Mouse (Mus musculus) left cerebral cortex, adult 11 months (tissue): Measurements from ENCODE around the gene Pde10a.

ENCODE experiments used
- DNase-seq: peaks from one replicate; pipeline ENCODE4 v3.0.0; 2022; ENCODE audit warnings: low spot score

The Pde10a gene

GRCm38 (mm10) chr17:8525225-8525721 lies at the start of gene Pde10a:
TSS of gene Pde10a (plus strand) at chr17:8525372.
- no peak for DNase-seq

GRCm38 (mm10) chr17:8478554-8478953 lies 46.6 kb upstream of the Pde10a start:
- DNase-seq, result no peak

- DNase-seq, result no peak
Observed at GRCm38 (mm10) chr17:8479493-8480128, 45.6 kb upstream of the Pde10a start.

DNA sequence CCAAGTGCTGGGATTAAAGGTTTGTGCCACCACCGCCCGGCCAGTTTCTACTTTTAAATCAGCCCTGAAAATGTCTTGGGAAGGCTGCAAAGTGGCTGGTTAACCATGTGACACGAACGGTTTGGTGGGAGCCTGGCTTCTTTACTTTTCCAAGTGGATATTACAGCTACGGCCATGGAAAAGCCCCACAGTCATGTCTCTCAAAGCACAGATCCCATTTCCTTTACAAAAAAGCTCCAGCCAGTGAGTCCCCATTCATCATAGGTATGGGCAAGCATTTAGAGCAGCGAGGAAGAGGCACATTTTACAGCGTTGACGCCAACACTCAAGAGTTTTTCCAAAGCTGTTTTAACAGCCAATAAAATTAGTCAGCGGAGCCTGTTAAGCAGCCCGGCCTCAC lies 43.4 kb upstream of the Pde10a start:
- DNase-seq, result no peak

DNA sequence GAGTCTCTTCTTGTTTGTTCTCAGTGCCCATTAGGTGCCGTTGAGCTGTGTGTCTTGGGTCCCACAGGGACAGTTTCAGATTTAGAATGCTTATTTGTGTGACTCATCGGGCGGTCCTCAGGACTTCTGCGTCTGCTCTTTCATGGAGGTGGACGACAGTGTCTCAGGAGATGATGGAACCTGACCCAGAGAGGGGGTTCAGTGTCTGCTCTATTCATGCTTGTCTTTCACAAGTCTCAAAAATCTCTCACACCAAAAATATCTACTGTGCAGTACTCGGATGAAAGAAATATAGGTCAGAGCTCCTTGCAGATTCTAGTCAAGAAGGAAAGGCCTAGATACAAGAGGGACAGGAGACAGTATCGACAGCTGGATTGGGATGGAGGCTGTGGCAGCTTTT lies 42.3 kb upstream of the Pde10a start:
- DNase-seq, result no peak

DNA sequence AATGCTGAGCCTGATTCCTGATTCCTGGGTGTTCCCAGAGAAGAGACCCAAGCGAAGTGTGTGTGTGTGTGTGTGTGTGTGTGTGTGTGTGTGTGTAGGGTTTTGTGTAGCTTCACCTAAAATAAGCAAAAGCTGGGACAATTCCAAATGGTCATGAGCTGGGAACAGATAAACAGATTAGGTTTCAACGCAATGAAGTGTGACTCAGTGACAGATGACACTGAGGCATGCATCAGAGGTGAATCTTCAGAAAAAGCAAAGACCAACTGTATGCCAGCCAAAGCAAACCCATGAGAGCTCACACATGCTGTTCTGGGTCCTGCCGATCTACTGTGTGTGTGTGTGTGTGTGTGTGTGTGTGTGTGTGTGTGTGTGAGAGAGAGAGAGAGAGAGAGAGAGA lies 40.9 kb upstream of the Pde10a start:
- DNase-seq, result no peak

DNA sequence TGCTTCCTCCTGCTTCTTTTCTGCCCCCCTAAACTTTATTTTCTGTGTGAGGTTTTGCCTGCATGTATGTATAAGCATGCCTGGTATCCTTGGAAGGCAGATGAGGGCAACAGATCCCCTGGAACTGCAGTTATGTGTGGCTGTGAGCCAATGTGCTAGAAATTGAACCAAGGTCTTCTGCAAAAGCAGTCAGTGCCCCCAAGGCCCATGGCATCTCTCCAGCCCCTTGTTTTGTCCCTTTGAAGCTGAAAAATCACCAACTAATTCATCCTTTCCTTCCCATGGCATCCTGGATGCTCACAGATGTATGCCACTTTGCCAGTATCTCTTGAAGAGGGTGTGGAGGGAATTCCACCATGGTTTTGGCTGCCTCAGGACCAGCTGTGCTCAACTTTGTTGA lies 40.0 kb upstream of the Pde10a start:
- no peak for DNase-seq

GRCm38 (mm10) chr17:8487824-8488223 lies 37.3 kb upstream of the Pde10a start:
- DNase-seq, result peak; percentile 89

- no peak for DNase-seq
Observed at GRCm38 (mm10) chr17:8490971-8491370, 34.2 kb upstream of the Pde10a start.

- DNase-seq, result no peak
Observed at GRCm38 (mm10) chr17:8493461-8493860, 31.7 kb upstream of the Pde10a start.

- no peak for DNase-seq
Observed at GRCm38 (mm10) chr17:8498151-8498550, 27.0 kb upstream of the Pde10a start.

DNA sequence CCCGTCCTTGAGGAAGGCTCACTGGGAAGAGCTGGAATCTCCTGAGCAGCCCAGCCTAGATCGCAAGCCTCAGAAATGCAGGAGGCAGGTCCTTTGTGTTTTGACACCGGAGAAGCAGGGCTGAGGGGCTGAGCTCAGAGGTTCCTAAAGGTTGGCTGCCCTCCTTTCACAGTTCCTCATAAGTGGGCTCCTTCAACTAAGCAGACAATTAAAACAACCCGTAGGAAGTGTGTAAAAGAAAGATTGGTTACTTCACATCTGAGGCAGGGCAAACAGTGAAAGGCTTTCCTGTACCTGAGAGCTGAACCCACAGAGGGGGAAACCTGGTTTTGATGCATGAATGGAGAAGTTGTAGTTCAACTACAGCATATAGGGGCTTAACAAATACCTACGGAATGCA lies 26.5 kb upstream of the Pde10a start:
- DNase-seq, result no peak

DNA sequence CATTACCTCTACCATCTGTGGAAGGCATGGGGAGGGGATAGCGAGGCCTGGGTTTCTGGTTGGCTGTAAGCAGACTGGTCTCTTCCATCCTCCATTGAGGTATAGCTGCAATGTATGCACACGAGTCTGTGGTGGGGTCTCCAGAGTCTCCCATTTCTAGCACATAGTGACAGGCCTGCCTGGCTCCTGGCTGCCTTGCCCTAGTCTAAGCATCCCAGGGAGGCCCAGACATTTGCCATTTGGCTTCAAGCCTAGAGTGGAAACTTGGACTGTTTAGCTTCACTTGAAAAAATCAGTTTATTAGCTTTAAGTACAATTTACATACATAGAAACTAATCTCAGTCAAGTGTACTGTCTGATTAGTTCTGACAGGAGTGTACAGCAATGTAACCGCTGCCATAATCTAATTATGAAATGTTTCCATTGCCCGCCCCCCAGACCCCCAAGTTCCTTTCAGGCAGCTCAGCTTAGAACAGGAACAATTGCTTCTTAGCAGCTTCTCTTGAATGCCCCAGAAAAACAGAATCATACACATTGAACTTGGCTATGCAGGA lies 25.5 kb upstream of the Pde10a start:
- no peak for DNase-seq

GRCm38 (mm10) chr17:8504381-8504780 lies 20.8 kb upstream of the Pde10a start:
- no peak for DNase-seq

DNA sequence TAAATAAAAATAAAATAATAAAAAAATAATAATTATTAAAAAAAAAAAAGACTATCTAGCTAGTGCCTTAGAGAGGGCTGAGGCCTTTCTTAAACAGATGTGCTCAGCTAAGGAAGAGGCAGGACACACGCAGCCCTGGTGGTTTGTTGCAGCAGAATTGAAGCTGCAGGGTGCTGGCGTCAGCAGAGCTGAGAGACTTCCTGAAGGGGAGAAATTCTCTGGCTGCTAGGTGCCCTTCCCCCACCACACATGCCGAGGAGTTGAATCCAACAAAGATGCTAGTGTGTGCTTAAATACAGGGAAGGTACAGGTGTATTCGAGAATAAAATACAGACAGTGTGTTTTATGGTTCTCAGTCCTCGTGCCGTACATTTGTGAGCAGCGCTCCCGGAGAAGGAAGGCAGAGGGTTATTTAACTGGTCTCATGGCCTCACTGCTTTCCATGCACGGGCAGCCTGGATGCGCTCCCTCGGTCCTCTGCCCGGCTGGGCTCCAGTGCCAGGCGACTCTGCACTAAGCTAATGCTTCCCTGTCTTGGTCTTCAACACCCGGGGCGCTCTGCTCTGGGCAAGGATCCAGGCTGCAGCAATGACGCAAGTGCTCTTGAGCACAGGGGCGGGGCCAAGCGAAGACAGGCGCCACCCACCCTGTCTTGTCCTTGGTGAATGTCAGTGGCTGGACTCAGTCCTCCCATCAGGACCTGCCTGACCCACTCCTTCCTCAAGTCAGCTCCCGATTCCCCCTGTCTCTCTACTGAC lies 19.3 kb upstream of the Pde10a start:
- DNase-seq, result peak; percentile 84

GRCm38 (mm10) chr17:8506726-8507125 lies 18.4 kb upstream of the Pde10a start:
- no peak for DNase-seq

DNA sequence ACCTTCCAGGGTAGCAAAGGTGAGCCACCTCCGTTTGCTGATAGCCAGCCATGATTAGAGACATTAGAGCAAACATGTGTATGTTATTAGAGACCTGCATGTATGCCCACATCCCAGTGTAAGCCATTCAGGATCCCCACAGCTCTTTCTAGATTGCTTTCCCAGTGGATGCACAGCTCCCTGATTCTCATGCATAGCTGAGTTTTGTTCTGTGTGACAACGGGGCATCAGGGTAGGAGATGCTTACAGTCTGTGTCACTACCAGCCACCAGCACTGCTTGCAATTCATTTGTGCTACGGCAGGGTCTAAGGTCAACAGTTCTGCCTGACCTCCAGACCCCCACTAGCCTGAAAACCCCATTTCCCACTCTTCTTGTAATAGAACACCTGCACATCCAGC lies 17.5 kb upstream of the Pde10a start:
- no peak for DNase-seq

DNA sequence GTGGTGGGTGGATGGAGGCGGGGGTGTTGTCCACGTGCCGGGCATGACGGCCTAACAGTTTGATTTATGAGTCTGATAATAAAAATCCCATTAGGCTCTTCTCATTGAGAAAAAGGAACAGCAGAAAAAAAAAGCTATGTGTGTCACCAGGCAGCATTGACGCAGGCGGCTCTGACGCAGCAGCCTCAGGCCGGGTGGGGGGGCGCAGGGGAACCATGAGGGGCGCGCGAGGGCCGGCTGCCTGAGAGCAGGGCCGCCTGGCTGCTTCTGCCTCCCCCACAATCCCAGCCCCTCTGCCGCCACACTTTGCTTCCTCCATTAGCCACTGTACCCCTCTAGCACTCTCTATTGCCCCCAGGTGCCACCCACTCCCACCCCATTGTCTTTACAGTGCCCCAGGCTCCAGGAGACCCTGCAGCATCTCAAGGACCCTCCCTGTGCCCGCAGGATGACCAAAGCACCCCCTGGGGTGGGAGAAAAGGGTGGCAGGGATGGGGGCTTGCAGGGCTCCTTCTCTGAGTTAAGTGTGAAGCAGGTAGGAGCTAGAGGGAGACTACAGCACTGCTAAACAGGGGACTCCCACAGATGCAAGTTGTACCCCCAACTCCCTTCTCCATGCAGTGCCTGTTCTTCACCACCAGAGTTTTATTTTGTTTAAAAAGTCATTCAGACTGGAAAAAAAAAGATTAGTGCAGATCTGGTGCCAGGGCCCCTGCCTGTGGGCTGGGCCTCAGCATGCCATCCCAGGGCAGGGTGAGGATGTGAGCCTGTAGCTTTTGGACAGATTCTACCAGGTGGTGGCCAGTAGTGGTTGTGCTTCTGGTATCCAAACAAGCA lies 16.6 kb upstream of the Pde10a start:
- DNase-seq, result no peak

- no peak for DNase-seq
Observed at GRCm38 (mm10) chr17:8516006-8516405, 9.2 kb upstream of the Pde10a start.

DNA sequence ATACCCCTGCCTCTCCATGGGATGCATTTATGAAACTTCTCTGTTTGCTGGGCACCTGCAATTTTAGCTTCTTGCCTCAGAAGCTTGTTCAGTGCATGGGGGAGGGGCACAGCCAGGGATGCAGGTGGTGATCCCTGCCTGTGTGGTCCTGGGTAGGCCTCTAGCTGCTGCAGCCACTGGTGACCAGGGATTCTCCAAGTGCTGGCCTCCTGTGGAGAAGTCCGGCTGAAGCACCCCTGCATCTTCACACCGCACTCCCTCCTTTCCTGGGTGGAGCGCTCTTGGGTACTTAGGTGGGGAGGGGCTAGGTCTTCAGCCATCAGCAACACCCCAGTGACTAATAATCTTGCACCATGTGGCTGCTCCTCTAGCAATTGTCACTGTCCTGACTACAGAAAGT lies 1.2 kb upstream of the Pde10a start:
- no peak for DNase-seq

- DNase-seq, result peak; percentile 74
Observed at GRCm38 (mm10) chr17:8524387-8525165, 596 bp upstream of the Pde10a start.
